ENCODE assay signal across 13 mouse cellular contexts in genomic region chr13:39307845-39308244, GRCm38 (mm10).
DNase-seq lines count a peak whose midpoint lies in the region; ATAC-seq and TF ChIP-seq lines count a peak whose summit lies in the region.
"Had no signal": no experiment of that assay in that cellular context is flagged by ENCODE, and none has a peak within 500 bp of the region (broad histone marks: within the 10 kb centered on the region; RNA-seq: fewer than 3 reads in every experiment).

No protein-coding gene starts in this region.

- DNase-seq in cerebellum, postnatal 25 days, result peak; percentile 8 to 40
- peak; percentile 52 for DNase-seq in hindbrain, postnatal 0 days (ENCODE audit: low spot score)
- no peak for DNase-seq in hindbrain, embryonic 11.5 days (ENCODE audit: low spot score)
- DNase-seq in ovary, postnatal 10 days (ENCODE audit: low spot score), result peak; percentile 2
- no peak for DNase-seq in ovary, adult 18-20 months (ENCODE audit: low spot score)
- DNase-seq in limb, embryonic 14.5 days (ENCODE audit: low spot score), result peak; percentile 82
- DNase-seq in yolk sac, embryonic 10.5 days (ENCODE audit: low spot score), result no peak
- DNase-seq: embryo, embryonic 11 days; right cerebral cortex, adult 18-20 months had no signal

- no peaks in the 10 kb centered on the region for H3K36me3 ChIP-seq in hindbrain, postnatal 0 days (ENCODE audit: insufficient read depth, low read length)
- no peaks in the 10 kb centered on the region for H3K36me3 ChIP-seq in hindbrain, embryonic 11.5 days (ENCODE audit: control insufficient read depth, insufficient read depth, low read length)
- H3K36me3 ChIP-seq in limb, embryonic 14.5 days (ENCODE audit: control insufficient read depth, insufficient read depth, low read length), result no peaks in the 10 kb centered on the region
- H3K36me3 ChIP-seq: heart, embryonic 13.5 days had no signal

- H3K9me3 ChIP-seq in hindbrain, postnatal 0 days (ENCODE audit: low read length), result no peaks in the 10 kb centered on the region
- H3K9me3 ChIP-seq in hindbrain, embryonic 11.5 days (ENCODE audit: control insufficient read depth, low read length), result no peaks in the 10 kb centered on the region
- no peaks in the 10 kb centered on the region for H3K9me3 ChIP-seq in limb, embryonic 14.5 days (ENCODE audit: control insufficient read depth, low read length)
- H3K9me3 ChIP-seq: heart, embryonic 13.5 days had no signal

- no peak overlapping the region for H3K4me3 ChIP-seq in hindbrain, postnatal 0 days (ENCODE audit: low read length)
- no peak overlapping the region for H3K4me3 ChIP-seq in hindbrain, embryonic 11.5 days (ENCODE audit: low read depth, low read length)
- H3K4me3 ChIP-seq in limb, embryonic 14.5 days (replicated peaks; ENCODE audit: low read length), result no peak overlapping the region
- H3K4me3 ChIP-seq: heart, embryonic 13.5 days had no signal

- no peak for TF ChIP-seq CTCF in hindbrain, postnatal 0 days (IDR thresholded peaks at IDR 0.05; ENCODE audit: low read depth)

- no peaks in the 10 kb centered on the region for H3K4me1 ChIP-seq in hindbrain, postnatal 0 days (ENCODE audit: insufficient read depth, low read length)
- no peaks in the 10 kb centered on the region for H3K4me1 ChIP-seq in hindbrain, embryonic 11.5 days (replicated peaks; ENCODE audit: control insufficient read depth, insufficient read depth, low read length)
- peaks cover 24% of the 10 kb centered on the region for H3K4me1 ChIP-seq in limb, embryonic 14.5 days (ENCODE audit: control insufficient read depth, insufficient read depth, low read length)
- H3K4me1 ChIP-seq: heart, embryonic 13.5 days had no signal

- no peak overlapping the region for H3K4me2 ChIP-seq in hindbrain, postnatal 0 days (ENCODE audit: low read depth, low read length)
- no peak overlapping the region for H3K4me2 ChIP-seq in hindbrain, embryonic 11.5 days (replicated peaks; ENCODE audit: low read depth, low read length)
- peak overlapping the region; percentile 20 for H3K4me2 ChIP-seq in limb, embryonic 14.5 days (replicated peaks; ENCODE audit: low read depth, low read length, severe bottlenecking)
- H3K4me2 ChIP-seq: heart, embryonic 13.5 days had no signal

- H3K27me3 ChIP-seq in hindbrain, postnatal 0 days (ENCODE audit: insufficient read depth, low read length), result no peaks in the 10 kb centered on the region
- H3K27me3 ChIP-seq in hindbrain, embryonic 11.5 days (ENCODE audit: control insufficient read depth, insufficient read depth, low read length), result no peaks in the 10 kb centered on the region
- no peaks in the 10 kb centered on the region for H3K27me3 ChIP-seq in limb, embryonic 14.5 days (ENCODE audit: control insufficient read depth, insufficient read depth, low read length)
- H3K27me3 ChIP-seq: heart, embryonic 13.5 days had no signal

- no peak overlapping the region for H3K9ac ChIP-seq in hindbrain, postnatal 0 days (replicated peaks; ENCODE audit: low read length)
- H3K9ac ChIP-seq in hindbrain, embryonic 11.5 days (ENCODE audit: low read depth, low read length), result no peak overlapping the region
- H3K9ac ChIP-seq in limb, embryonic 14.5 days (ENCODE audit: low read depth, low read length, severe bottlenecking), result no peak overlapping the region
- H3K9ac ChIP-seq: heart, embryonic 13.5 days; liver, embryonic 14.5 days had no signal

- no peak for ATAC-seq in cerebellum, adult (ENCODE audit: insufficient number of reproducible peaks, low FRiP score, low TSS enrichment)
- no peak for ATAC-seq in hindbrain, postnatal 0 days
- no peak for ATAC-seq in hindbrain, embryonic 11.5 days (ENCODE audit: low FRiP score)
- ATAC-seq in limb, embryonic 14.5 days (ENCODE audit: low FRiP score, low read depth), result peak; percentile 74
- ATAC-seq: hindbrain, embryonic 16.5 days had no signal

- no peak for TF ChIP-seq POLR2A in limb, embryonic 14.5 days (IDR thresholded peaks at IDR 0.05; ENCODE audit: borderline replicate concordance, extremely low read depth, insufficient read depth, insufficient read length)

- no peak overlapping the region for H3K27ac ChIP-seq in hindbrain, postnatal 0 days
- H3K27ac ChIP-seq in hindbrain, embryonic 11.5 days (ENCODE audit: low read depth, low read length), result no peak overlapping the region
- no peak overlapping the region for H3K27ac ChIP-seq in limb, embryonic 14.5 days (replicated peaks; ENCODE audit: low read depth, low read length)
- H3K27ac ChIP-seq: heart, embryonic 13.5 days; liver, embryonic 14.5 days had no signal

- 75% methylated on average over 9 of the region's 9 CpGs for WGBS in hindbrain, postnatal 0 days
- WGBS in hindbrain, embryonic 11.5 days, result 93% methylated on average over 9 of the region's 9 CpGs
- WGBS in limb, embryonic 14.5 days, result 32% methylated on average over 9 of the region's 9 CpGs

Comparison
In these comparisons a context has a peak if more than half of its experiments do, and no peak if none do; other contexts are left out.
1. DNase-seq: peak in cerebellum, postnatal 25 days (2 of 2), hindbrain, postnatal 0 days (single experiment), ovary, postnatal 10 days (single experiment) and limb, embryonic 14.5 days (single experiment); none in hindbrain, embryonic 11.5 days (single experiment), ovary, adult 18-20 months (single experiment) and yolk sac, embryonic 10.5 days (single experiment).